Mouse (Mus musculus) E14TG2a.4 (cell line): ENCODE measurements around the gene Mab21l3.

ENCODE experiments used
- H3K27me3 ChIP-seq: 2 replicates; pipeline ENCODE4 v1.6.1; 2014; ENCODE audit warnings: low read length, control low read depth; ENCODE audit not compliant: insufficient read depth
- H3K36me3 ChIP-seq: 2 replicates; pipeline ENCODE4 v1.6.1; 2014; ENCODE audit warnings: low read length, control low read depth; ENCODE audit not compliant: insufficient read depth
- H3K4me1 ChIP-seq: replicated peaks from 2 replicates; pipeline ENCODE4 v1.6.1; 2014; ENCODE audit warnings: low read depth, low read length, control low read depth
- H3K4me3 ChIP-seq: replicated peaks from 2 replicates; pipeline ENCODE4 v1.5.1; 2014; ENCODE audit warnings: mild to moderate bottlenecking, low read length
- H3K9me3 ChIP-seq: 2 replicates; pipeline ENCODE4 v1.6.1; 2014; ENCODE audit warnings: low read length, control low read depth
- CTCF ChIP-seq: conservative IDR thresholded peaks from 2 replicates; pipeline ENCODE4 v1.5.1; 2014; ENCODE audit warnings: low read length
- NANOG ChIP-seq: IDR thresholded peaks from 2 replicates; pipeline ENCODE4 v1.6.1; 2014; ENCODE audit warnings: borderline replicate concordance, low read length, mixed read lengths
- POU5F1 ChIP-seq: IDR thresholded peaks from 2 replicates; pipeline ENCODE4 v1.6.1; 2014; ENCODE audit warnings: low read length, borderline replicate concordance

The Mab21l3 gene

GRCm38 (mm10) chr3:101803764-101804163 is 45.0 kb downstream of the Mab21l3 start:
- H3K27me3 ChIP-seq, result peaks cover 11% of the 10 kb centered on the region
- H3K4me1 ChIP-seq, result peaks cover 75% of the 10 kb centered on the region
- H3K36me3 ChIP-seq, result no peaks in the 10 kb centered on the region
- peaks cover 4% of the 10 kb centered on the region for H3K9me3 ChIP-seq
- H3K4me3 ChIP-seq, result no peak overlapping the region
- TF ChIP-seq CTCF, result no peak

- no peaks in the 10 kb centered on the region for H3K36me3 ChIP-seq
- TF ChIP-seq NANOG, result no peak
- no peak for TF ChIP-seq CTCF
- TF ChIP-seq POU5F1, result no peak
- H3K27me3 ChIP-seq, result peaks cover 11% of the 10 kb centered on the region
- peaks cover 79% of the 10 kb centered on the region for H3K4me1 ChIP-seq
- no peaks in the 10 kb centered on the region for H3K9me3 ChIP-seq
- no peak overlapping the region for H3K4me3 ChIP-seq
Observed at GRCm38 (mm10) chr3:101802746-101803145, 46.0 kb downstream of the Mab21l3 start.

- Histone ChIP-seq H3K4me3 (0 out of 2 replicates have a peak overlapping the region, but pooled peaks have one; percentile 20), H3K4me1 (peaks cover 85% of the 10 kb centered on the region), H3K36me3 (no peaks in the 10 kb centered on the region), H3K9me3 (no peaks in the 10 kb centered on the region), H3K27me3 (0 out of 2 replicates have a peak, but pooled peaks cover 2% of the 10 kb centered on the region)
- no peak for TF ChIP-seq NANOG
- TF ChIP-seq POU5F1, result no peak
- no peak for TF ChIP-seq CTCF
Observed at GRCm38 (mm10) chr3:101800596-101801018, 48.2 kb downstream of the Mab21l3 start.

GRCm38 (mm10) chr3:101799852-101800595 is 48.7 kb downstream of the Mab21l3 start:
- Histone ChIP-seq H3K27me3 (0 out of 2 replicates have a peak, but pooled peaks cover 2% of the 10 kb centered on the region), H3K9me3 (no peaks in the 10 kb centered on the region), H3K4me1 (peaks cover 85% of the 10 kb centered on the region), H3K4me3 (no peak overlapping the region), H3K36me3 (no peaks in the 10 kb centered on the region)
- TF ChIP-seq POU5F1, result no peak
- no peak for TF ChIP-seq NANOG
- TF ChIP-seq CTCF, result no peak

- no peaks in the 10 kb centered on the region for H3K36me3 ChIP-seq
- no peaks in the 10 kb centered on the region for H3K9me3 ChIP-seq
- TF ChIP-seq POU5F1 (no peak), CTCF (no peak), NANOG (no peak)
- H3K4me3 ChIP-seq, result no peak overlapping the region
- H3K4me1 ChIP-seq, result peaks cover 66% of the 10 kb centered on the region
- H3K27me3 ChIP-seq, result no peaks in the 10 kb centered on the region
Observed at GRCm38 (mm10) chr3:101797830-101798709, 50.7 kb downstream of the Mab21l3 start.

GRCm38 (mm10) chr3:101796212-101796611 is 52.5 kb downstream of the Mab21l3 start:
- Histone ChIP-seq H3K36me3 (no peaks in the 10 kb centered on the region), H3K4me3 (no peak overlapping the region; the same call in 1 of the 2 replicates), H3K9me3 (no peaks in the 10 kb centered on the region), H3K27me3 (no peaks in the 10 kb centered on the region), H3K4me1 (peaks cover 50% of the 10 kb centered on the region)
- no peak for TF ChIP-seq POU5F1
- TF ChIP-seq NANOG, result no peak
- TF ChIP-seq CTCF, result no peak

- no peak overlapping the region; the same call in 1 of the 2 replicates for H3K4me3 ChIP-seq
- H3K9me3 ChIP-seq, result no peaks in the 10 kb centered on the region
- H3K36me3 ChIP-seq, result no peaks in the 10 kb centered on the region
- peaks cover 44% of the 10 kb centered on the region for H3K4me1 ChIP-seq
- TF ChIP-seq NANOG (no peak), CTCF (peak; percentile 78)
- no peaks in the 10 kb centered on the region for H3K27me3 ChIP-seq
Observed at GRCm38 (mm10) chr3:101795387-101796039, 53.2 kb downstream of the Mab21l3 start.

GRCm38 (mm10) chr3:101794666-101795065 is 54.1 kb downstream of the Mab21l3 start:
- Histone ChIP-seq H3K36me3 (no peaks in the 10 kb centered on the region), H3K27me3 (no peaks in the 10 kb centered on the region), H3K9me3 (no peaks in the 10 kb centered on the region), H3K4me1 (peaks cover 36% of the 10 kb centered on the region), H3K4me3 (no peak overlapping the region)
- TF ChIP-seq CTCF, result no peak
- TF ChIP-seq POU5F1, result no peak
- no peak for TF ChIP-seq NANOG
